Mouse (Mus musculus) G1E (cell line): ENCODE results near the gene Sf1.

Experiments used
- CTCF ChIP-seq: IDR thresholded peaks from 2 replicates; pipeline ENCODE4 v1.5.1; 2012; ENCODE audit warnings: low read depth, low read length, inconsistent platforms, mixed read lengths
- GATA1 ChIP-seq: IDR thresholded peaks from 2 replicates; pipeline ENCODE4 v1.6.1; 2012; ENCODE audit warnings: borderline replicate concordance, low read length, inconsistent platforms, mixed read lengths
- POLR2AphosphoS5 ChIP-seq: IDR thresholded peaks from 2 replicates; pipeline ENCODE4 v1.6.1; 2012; ENCODE audit warnings: low read depth, low read length, inconsistent platforms; ENCODE audit not compliant: insufficient replicate concordance
- TAL1 ChIP-seq: conservative IDR thresholded peaks from 2 replicates; pipeline ENCODE4 v1.6.1; 2012; ENCODE audit warnings: low read depth, low read length, inconsistent platforms, mixed read lengths

GRCm38 (mm10) chr19:6346023-6346422 lies 17.5 kb upstream of the Sf1 start:
- TF ChIP-seq CTCF (no peak), TAL1 (no peak), GATA1 (no peak), POLR2AphosphoS5 (no peak)
